Mouse (Mus musculus): ENCODE data around the gene Ccdc88a.

Ccdc88a gene

GRCm38 (mm10) chr11:29549425-29549778 lies 175.9 kb downstream of the Ccdc88a start:
- no peak for DNase-seq
